Mouse (Mus musculus): ENCODE data around the gene Mapk8ip2. TPM values are rescaled to one million over a fixed set of nuclear protein-coding genes. Genes with fewer than 3 reads are reported as not detected.

Gene Mapk8ip2
- total RNA-seq, 2 experiments from 2014 or later, result 0.05 to 0.12 TPM

DNA sequence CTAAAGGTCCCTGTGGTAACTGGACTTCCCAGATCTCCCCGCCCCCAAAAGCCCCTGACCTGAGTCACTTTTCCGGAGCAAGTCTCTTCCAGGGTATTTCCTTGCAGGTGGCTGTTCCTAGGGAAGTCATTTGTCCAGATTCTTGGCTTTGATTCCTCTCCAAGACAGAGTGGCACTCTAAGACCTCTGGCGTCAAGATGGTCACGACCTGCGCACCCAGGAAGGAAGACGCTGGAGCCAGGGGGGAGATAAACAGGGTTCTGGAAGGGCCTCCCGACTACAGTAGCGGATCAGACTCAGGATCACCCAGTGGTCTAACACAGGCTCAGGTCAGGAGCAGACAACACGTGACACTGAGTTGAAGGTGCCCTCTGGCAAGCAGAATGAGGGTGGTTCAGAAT lies 23.4 kb downstream of the Mapk8ip2 start, which contains the start of gene Arsa:
Gene Arsa, minus strand, starts transcription at position 335 of the 401 bp plus-strand sequence.
- DNase-seq, result peak in 1 of 2 experiments; percentile 41

DNA sequence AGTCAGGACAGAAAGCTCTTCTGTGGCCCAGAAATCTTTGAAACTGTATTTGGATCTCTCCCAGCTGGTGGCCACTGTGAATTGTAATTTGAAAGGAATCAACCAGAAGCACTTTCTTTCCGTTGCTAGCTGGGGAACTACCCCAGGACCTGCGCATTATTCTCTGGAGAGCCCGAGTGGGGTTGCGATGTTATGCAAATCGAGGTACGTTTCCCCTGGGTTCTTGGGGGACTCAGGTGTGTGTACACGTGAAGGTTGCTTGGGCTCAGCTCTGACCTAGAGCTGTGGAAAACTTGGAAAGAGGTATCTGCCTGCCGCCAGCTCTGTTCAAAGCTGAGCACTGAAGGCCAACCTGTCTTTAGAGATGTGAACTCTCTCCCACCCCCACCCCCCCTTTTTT lies 24.1 kb downstream of the Mapk8ip2 start:
- intact Hi-C loops (cut with DNase I), result loop anchor here (1.0 kb wide), 1 partner anchor 20 kb away; no protein-coding TSS in a partner anchor

More for the DNA sequence above, 23.4 kb downstream of the Mapk8ip2 start, which contains the start of gene Arsa:
- intact Hi-C loops (cut with DNase I), result loop anchor here (1.0 kb wide), 1 partner anchor 21 kb away; no protein-coding TSS in a partner anchor

DNA sequence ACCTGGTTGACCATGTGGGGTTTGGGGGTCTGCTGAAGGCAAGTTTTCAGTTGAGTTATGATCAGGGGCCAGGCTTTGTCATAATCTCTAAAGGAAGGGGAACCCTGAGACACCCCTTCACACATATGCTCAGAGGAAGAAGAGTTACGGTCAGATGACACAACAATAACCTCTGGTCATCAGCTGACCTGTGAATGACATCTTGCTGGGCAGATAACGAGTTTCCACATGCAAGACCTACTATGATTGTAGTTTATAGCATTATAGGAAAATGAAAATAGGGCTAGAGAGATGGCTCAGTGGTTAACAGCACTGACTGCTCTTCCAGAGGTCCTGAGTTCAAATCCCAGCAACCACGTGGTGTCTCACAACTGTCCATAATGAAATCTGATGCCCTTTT lies 24.9 kb downstream of the Mapk8ip2 start:
- no peak for DNase-seq
- intact Hi-C loops (cut with DNase I), result no loop called here

More for the DNA sequence above, 24.1 kb downstream of the Mapk8ip2 start:
- DNase-seq, result no peak

DNA sequence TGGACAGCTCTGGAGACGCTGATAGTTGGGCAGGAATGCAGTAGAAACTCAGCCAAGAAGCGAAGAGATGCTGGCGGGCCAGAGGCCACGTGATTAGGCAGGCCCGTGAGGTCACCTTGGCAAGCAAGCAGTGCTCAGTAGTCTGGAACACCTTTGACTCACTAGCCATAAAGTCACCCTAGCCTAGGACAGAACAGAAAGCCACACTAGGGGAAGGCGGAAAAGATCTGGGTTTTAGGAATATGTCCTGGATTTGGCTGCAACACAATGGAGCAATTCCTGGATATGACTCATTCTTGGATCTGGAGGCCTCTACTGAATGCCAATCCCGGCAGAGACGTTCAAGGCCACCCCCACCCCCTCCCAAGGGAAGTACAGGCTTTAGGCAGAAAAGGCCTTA lies 26.9 kb downstream of the Mapk8ip2 start:
- intact Hi-C loops (cut with DNase I), result loop anchor here (1.0 kb wide), 1 partner anchor 17 kb away; no protein-coding TSS in a partner anchor
- peak; percentile 87 to 88 for DNase-seq

GRCm38 (mm10) chr15:89488182-89488581 lies 34.5 kb downstream of the Mapk8ip2 start:
- intact Hi-C loops (cut with DNase I), result no loop called here
- DNase-seq, result no peak

DNA sequence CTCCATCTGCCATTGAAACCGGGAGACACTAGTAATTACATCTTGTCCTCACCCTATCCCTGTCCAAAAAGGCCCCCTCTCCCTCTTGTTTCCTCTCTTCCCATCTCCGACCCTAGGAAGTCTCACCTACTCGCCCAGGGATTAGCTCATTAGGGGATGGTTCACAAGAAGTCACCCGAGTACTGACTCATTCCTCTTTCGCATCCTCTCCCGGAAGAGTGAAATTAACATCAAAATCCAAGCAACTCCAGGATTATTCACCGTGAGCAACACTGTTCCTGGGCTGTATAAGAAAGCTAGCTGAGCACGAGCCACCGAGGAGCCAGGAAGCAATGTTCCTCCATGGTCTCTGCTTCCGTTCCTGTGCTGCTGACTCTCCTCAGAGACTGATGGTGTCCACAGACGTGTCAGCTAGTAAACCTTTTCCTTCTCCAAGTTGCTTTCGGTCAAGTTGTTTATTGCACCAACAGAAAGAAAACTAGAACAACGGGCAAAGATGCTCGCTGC lies 35.0 kb downstream of the Mapk8ip2 start:
- intact Hi-C loops (cut with DNase I), result no loop called here

DNA sequence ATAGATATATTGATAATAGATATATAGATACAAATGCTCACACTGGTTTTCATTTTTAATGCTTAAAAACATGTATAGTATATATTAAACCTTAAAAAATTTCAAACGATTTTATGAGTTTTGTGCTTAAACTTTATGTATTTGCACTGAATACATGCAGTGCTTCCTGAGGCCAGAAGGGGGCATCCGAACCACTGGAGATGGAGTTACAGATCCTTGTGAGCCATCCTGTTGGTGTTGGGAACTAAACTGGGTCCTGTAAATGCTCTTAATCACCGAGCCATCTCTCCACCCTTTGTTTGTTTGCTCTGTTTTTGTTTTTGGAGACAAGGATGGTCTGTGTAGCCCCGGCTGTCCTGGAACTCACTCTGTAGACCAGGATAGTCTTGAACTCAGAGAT lies 41.3 kb downstream of the Mapk8ip2 start:
- no peak for DNase-seq
- intact Hi-C loops (cut with DNase I), result no loop called here

More for the DNA sequence above, 35.0 kb downstream of the Mapk8ip2 start:
- DNase-seq, result no peak

DNA sequence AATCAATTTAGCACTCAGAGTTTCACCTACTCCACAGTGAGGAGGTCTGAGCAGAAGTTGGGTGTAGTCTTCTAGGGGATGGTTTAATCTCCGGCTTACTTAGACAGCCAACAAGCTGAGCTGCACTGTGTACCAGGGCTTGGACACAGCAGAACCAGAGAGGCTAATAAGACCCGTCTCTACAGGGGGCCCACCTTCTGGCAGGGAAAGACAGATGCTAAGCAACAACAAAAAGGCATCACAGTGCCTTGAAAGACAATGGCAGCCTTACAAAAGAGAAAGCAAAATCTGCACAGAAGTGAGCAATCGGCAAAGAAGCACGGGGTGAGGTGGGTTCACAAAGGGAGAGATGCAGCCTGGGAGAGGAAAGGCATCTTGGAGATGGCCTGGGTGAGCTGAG lies 42.4 kb downstream of the Mapk8ip2 start:
- intact Hi-C loops (cut with DNase I), result no loop called here
- no peak for DNase-seq

DNA sequence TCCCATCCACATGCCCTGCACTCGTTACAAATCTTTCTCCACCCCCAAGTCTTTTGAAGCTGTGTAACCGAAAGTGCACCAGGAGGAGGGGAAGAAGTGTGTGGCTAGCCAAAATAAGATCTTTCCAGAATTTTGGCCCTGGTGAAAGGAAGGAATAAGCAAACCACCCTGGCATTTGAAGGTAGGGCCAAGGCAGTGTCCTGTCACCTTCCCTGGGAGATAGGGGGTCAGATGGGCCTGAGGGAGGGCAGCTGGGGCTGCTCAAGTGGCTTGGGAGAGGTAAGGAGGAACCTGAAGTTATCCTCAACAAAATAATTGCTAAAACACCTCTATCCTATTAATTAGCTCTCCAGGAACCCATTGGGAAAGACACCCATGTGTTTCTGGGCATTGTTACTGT lies 43.1 kb downstream of the Mapk8ip2 start:
- intact Hi-C loops (cut with DNase I), result loop anchor here (1.0 kb wide), 1 partner anchor 17 kb away; no protein-coding TSS in a partner anchor

GRCm38 (mm10) chr15:89497391-89498048 lies 43.8 kb downstream of the Mapk8ip2 start:
- intact Hi-C loops (cut with DNase I), result loop anchor here (1.0 kb wide), 2 partner anchors 17 to 20 kb away; partner anchors contain the start of gene Arsa
- DNase-seq, result peak; percentile 67 to 75

More for the DNA sequence above, 43.1 kb downstream of the Mapk8ip2 start:
- DNase-seq, result no peak

GRCm38 (mm10) chr15:89498049-89498960 lies 44.6 kb downstream of the Mapk8ip2 start:
- peak; percentile 37 to 49 for DNase-seq
- intact Hi-C loops (cut with DNase I), result loop anchor here (1.0 kb wide), 1 partner anchor 21 kb away; the partner anchor contains the start of gene Arsa

GRCm38 (mm10) chr15:89498961-89499688 lies 45.4 kb downstream of the Mapk8ip2 start, which contains the start of gene Shank3:
Shank3 (plus strand) TSS chr15:89499623.
- DNase-seq, result peak in 1 of 2 experiments; percentile 42
- intact Hi-C loops (cut with DNase I), result loop anchor here (1.0 kb wide), 1 partner anchor 22 kb away; the partner anchor contains the start of gene Arsa

- intact Hi-C loops (cut with DNase I), result no loop called here
- peak; percentile 45 to 56 for DNase-seq
Measured at GRCm38 (mm10) chr15:89499784-89500220, 46.1 kb downstream of the Mapk8ip2 start.

- no peak for DNase-seq
- intact Hi-C loops (cut with DNase I), result no loop called here
Measured at GRCm38 (mm10) chr15:89500221-89500791, 46.6 kb downstream of the Mapk8ip2 start.

GRCm38 (mm10) chr15:89501321-89501720 lies 47.6 kb downstream of the Mapk8ip2 start:
- intact Hi-C loops (cut with DNase I), result no loop called here
- DNase-seq, result no peak

- no peak for DNase-seq
- intact Hi-C loops (cut with DNase I), result no loop called here
Measured at GRCm38 (mm10) chr15:89504838-89505237, 51.1 kb downstream of the Mapk8ip2 start.

DNA sequence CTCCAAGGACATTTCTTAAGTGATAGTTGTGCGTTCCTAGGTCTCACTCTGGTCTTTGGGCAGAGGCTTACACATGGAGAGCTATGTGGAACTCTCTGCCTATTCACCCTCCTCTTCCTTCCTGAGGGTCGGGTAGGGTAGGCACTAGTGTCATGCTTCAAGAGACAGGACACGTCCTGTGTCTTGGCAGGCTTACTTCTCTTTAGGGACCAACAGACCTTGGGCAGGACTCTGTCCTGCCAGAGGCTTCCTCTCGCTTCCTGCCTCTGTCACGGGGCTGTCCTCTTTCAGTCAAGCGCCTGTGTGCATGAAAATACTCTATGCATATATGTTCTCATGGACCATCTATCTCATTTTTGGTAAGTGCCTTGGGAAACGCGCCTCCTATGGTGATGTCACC lies 54.0 kb downstream of the Mapk8ip2 start:
- no peak for DNase-seq
- intact Hi-C loops (cut with DNase I), result no loop called here

GRCm38 (mm10) chr15:89512679-89513078 lies 59.0 kb downstream of the Mapk8ip2 start:
- no peak for DNase-seq
- intact Hi-C loops (cut with DNase I), result no loop called here

Data from heart, postnatal 10 days (tissue).